Mouse (Mus musculus) brain, embryonic 14.5 days (tissue): ENCODE data around the gene Gm3448. TPM values are rescaled to one million over a fixed set of nuclear protein-coding genes. Genes with fewer than 3 reads are reported as not detected.
"Not testable (repeated sequence)": the region's sequence is repeated elsewhere in the genome, so short reads cannot be mapped to it uniquely, and the experiment has no call there.

ENCODE experiments used
- DNase-seq: peaks from one replicate; pipeline ENCODE4 v3.0.0-alpha.2; 2011; ENCODE audit warnings: low read depth
- CTCF ChIP-seq: fragments of 200-500 bp; IDR thresholded peaks from 2 replicates; pipeline ENCODE4 v1.5.1; 2012; ENCODE audit warnings: inconsistent platforms, mild to moderate bottlenecking, moderate library complexity, borderline replicate concordance; ENCODE audit not compliant: insufficient read depth, insufficient read length; ENCODE audit errors: extremely low read depth
- POLR2A ChIP-seq: fragments of 200-500 bp; IDR thresholded peaks from 2 replicates; pipeline ENCODE4 v1.6.1; 2012; ENCODE audit warnings: mild to moderate bottlenecking, inconsistent platforms, borderline replicate concordance; ENCODE audit not compliant: poor library complexity, insufficient read depth, insufficient read length, severe bottlenecking; ENCODE audit errors: extremely low read depth
- polyA plus RNA-seq: library from polyadenylated mRNA; depleted of rRNA; stranded (reverse); fragments of >200 nt; gene quantifications from 2 replicates; pipeline ENCODE4 v1.2.3, GENCODE M21; 2012

The Gm3448 gene
- polyA plus RNA-seq, 1 experiment = 3.4 TPM

DNA sequence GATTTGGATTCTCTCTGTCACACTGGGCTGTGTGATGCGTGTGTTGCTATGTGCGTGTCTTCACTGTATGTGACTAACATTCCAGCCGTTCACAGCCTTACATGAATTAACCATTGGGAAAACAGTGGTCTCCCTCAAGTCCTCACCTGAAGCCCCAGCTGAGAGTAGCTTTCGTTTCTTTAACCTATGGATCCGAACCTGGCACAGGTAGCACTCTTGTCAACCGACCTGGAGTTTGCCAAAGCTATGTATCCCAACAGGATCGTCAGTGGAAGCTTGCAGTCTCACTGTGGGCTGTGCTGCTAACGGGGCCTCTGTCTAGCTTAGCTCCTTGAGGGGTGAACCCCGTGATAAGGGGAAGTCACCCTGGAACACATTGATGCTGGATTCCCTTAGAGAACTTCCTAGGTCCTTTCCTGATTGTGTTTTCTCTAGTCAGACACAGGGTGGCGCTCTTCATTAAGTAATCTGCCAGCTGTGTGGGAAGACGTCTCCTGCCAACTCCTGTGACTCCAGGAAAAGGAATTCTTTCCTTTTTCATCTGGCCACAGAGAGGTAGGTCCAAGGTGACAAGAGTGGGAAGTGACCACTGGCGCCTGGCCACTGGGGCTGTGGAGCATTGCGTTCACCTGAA lies 24.2 kb upstream of the Gm3448 start:
- DNase-seq = peak; percentile 93
- no peak for TF ChIP-seq POLR2A
- peak; percentile 78; the same call in 1 of the 2 replicates for TF ChIP-seq CTCF

DNA sequence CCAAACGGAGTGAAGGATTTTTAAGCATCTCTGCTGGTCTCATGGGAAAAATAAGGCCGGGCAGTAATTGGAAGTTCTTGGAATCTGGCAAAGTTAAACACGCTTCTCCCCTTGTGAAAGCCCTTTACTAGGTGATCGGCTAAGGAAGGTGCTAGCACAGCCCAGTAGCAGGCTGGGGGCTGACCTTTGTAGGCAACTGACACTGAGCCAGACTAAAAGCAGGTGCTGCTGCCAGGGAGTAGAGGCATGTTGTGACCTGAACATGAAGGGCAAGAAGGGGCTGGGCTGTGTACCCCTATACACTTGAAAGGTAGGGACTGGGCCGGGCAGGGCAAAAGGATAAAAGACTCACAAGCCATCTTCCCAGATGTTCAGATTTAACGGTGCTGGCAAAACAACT lies 19.0 kb upstream of the Gm3448 start:
- DNase-seq = no peak
- no peak for TF ChIP-seq CTCF
- TF ChIP-seq POLR2A = no peak

DNA sequence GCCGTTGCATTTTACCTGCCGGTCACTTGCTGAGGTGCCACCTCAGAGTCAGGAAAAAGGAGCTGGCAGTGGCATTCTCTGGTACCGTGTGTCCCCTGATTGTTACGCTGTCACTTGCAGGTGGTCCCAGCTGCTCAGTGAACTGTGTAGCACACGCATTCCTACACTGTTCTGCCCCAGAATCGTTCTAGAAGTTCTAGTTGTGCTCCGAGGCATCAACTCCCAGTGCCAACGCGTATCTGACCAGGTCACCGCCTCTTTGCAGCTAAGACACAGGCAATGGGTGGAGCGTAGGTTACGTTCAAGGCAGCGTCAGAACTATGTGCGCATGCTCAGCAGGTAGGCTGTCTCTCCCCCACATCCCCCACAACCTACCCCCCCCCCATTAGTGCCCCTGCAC lies 18.3 kb upstream of the Gm3448 start:
- TF ChIP-seq POLR2A (no peak), CTCF (no peak)

DNA sequence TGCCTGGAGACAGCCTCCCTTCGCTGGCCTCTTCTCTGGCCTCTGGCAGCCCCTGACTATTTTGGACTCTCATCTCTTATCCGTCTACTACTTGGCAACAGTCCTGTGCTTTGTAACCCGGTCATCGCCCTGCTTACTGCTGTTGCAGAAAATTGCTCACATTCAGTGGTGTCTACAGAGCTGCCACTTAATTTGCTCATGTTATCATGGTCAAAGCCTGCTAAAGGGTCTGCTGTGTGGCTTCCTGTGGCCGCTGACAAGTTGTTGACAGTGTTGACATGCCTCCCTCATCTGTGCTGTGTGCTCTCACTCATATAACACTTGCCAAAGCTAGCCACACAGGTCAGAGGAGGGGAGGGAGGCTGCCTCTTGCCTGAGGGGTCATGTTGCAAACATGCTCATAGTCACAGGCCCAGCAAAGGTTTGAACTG lies 16.8 kb upstream of the Gm3448 start:
- TF ChIP-seq CTCF = no peak
- no peak for DNase-seq

More for the DNA sequence above, 18.3 kb upstream of the Gm3448 start:
- no peak for DNase-seq

DNA sequence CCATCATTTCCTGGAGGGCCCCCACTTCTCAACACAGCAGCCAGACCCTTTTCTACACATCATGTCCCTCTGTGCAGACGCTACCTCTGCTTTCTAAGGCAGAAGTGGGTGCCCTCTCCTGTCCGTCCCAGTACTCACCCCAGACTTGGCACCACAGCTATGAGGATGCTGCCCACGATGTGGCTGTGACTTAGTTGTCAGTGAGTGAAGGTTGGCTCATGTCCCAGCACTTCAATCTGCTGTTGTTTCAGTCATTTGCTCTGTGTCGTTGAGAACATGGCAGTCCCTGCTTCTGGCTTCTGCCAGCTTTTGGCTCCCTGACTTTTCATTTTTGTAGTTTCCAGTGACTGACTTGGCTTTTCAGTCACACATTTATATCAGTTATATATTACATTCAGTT lies 14.6 kb upstream of the Gm3448 start:
- peak; percentile 75 for DNase-seq

DNA sequence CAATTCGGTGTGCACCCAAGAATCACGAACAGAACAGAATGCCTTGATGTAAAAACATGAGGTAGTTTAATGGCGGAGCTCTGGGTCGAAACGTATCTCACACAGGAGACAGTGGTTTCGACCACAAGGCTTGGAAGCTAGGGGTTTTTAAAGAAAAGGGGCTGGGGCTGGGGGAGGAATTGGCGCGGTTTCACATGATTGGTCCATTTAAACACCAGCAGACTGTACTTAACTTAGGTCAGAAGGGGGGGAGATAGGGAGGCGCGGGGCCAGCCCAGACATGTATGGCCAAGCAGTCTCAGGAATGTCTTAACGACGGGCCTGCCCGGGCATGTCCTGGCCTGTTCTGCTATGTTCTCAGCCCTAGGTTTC lies 12.5 kb upstream of the Gm3448 start:
- not testable (repeated sequence) for DNase-seq

More for the DNA sequence above, 14.6 kb upstream of the Gm3448 start:
- TF ChIP-seq POLR2A = no peak
- no peak for TF ChIP-seq CTCF

DNA sequence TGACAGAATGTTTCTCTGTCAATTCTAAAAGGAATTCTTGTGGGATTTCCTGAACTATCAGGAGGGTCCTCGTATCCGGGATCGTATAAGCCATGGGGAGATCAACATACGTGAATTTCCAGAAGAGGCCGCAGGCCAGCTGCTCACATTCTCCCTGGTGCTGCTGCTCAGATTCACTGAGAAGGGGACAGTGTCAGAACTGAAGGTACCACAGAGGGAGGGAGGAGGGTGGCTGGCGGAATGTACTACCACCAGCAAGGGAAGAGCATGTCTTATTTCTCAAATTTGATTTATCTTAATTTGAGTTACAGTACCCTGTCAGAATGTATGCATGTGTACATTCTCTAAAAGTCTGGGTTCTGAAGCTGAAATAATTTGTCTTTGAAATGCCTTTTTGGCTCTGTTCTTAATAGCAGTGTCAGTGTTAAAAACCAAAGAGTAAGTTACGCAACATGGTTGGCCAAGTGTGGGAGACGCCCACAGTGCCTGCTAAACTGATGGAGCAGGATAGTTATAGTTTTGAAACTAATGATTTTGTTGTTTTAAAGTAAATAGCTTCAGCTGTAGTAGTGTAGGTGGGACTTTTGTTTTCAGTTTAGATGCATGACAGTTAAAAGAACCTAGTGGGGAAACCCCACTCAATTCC lies 12.0 kb upstream of the Gm3448 start:
- not testable (repeated sequence) for DNase-seq

DNA sequence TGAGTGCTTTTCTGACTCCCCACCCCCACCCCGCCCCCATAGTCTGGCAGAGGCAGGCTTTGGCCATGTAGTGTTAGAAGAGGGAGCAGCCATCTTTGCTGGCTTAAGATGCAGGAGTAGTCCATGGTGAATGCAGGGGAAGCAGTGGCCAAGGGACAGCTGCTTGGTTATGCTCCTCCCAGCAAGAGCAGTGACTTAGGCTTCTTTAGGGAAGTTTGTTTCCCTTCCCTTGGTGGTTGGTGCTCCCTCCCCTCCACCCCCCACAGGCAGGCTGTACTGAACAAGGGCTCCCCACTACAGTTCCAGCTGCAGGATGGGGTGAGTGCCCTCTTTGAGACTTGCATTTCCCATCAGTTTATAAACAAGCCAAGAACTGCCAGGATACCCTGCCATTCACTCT lies 11.4 kb upstream of the Gm3448 start:
- DNase-seq = not testable (repeated sequence)

DNA sequence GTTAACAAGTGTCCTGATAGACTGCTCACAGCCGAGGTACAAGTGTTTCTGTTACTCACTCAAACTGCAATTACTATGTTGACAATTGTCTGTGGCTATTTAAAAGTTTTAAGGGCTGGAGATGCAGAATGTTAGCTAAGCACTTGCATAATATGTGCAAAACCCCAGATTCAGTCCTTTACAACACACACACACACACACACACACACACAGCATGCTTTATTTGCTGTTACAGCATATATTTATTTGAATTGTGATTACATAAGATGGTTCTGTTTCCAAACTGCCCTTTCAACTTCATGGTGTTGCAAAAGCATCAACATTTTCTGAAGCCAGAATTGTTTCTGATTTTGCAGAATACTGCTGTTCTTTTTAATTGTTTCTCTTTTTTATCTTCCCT lies 9.0 kb upstream of the Gm3448 start:
- not testable (repeated sequence) for DNase-seq

DNA sequence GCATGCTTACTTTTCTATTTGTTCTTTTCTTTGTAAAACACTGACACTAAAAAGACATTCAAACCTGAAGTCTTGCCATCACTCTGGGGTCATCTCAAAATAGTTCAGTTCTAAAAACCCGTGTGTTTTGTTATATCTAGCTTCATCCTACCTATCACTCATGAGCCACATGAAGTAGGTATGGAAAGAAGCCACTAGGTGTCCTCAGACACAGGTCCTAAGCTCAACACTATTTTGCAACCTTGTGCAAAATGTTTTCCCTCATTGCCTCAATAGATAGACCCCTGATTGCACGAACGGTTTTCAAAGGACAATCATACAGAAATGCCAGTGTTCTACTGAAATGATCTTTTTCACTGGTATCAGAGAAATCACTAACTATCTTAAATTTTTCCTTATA lies 882 bp downstream of the Gm3448 start:
- not testable (repeated sequence) for DNase-seq

DNA sequence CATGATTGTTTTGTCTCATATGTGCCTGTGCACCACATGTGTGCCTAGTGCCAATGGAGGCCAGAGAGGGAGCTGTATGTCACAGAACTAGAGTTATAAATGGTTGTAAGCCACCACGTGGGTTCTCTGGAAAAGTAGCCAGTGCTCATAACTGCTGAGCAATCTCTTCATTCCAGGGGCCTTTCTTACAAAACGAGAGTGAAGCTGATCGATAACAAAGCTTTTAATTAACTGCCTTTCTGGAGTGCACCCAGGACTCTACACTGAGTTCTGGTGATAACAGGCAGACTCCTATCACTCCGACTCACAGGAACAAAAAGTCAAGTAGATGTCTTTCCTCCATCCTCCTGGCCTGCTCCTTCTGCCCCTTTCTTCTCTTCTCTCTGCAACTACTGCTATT lies 9.9 kb downstream of the Gm3448 start:
- not testable (repeated sequence) for DNase-seq

DNA sequence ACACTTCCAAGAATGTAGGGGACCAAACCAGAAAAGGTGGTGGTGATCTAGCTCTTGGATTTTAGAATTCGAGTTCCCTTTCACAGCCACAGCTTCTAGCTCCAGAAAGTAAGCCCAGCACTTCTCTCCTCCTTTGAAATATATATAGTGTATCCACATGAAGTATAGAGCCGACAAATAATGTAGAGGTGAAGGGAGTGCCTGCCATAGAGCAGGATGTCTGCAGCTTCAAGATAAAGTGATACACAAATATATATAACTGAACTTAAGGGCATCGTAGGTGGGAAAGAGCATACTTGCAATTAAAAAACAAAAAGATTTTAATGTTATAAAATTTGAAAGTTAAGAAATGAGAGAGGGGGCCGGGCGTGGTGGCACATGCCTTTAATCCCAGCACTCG lies 15.8 kb downstream of the Gm3448 start:
- not testable (repeated sequence) for DNase-seq

DNA sequence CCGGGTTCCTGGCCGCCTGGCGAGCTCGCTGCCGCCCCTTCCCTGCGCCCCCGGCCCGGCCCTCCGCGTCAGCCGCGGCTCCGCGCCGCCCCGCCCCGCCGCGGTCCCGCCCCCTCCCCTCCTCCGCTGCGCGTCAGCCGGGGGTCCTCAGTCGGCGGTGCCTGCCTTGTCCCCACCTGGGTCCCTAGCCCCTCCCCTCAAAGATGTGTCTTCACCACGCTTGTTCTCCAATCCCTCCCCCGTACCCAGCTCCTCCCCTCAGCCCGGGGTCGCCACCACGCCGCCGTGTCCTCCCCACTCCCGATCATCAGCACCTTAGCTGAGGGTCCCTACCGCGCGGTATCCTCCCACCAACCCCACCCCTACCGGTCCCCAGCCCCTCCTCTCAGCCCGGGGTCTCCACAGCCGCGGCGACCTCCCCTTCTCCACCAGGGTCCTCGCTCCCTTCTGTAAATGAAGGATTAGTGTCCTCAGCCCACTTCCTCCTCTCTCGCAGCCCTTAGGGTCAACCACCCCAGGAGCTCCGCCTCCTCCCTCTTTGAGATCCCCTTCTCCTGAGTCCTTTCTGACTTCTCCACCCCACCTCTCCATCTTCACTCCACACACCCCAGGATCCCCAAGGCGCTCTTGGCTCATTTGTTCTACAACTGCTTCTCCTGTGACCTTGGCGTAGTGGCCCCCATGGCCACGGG lies 16.7 kb downstream of the Gm3448 start:
- DNase-seq = not testable (repeated sequence)

DNA sequence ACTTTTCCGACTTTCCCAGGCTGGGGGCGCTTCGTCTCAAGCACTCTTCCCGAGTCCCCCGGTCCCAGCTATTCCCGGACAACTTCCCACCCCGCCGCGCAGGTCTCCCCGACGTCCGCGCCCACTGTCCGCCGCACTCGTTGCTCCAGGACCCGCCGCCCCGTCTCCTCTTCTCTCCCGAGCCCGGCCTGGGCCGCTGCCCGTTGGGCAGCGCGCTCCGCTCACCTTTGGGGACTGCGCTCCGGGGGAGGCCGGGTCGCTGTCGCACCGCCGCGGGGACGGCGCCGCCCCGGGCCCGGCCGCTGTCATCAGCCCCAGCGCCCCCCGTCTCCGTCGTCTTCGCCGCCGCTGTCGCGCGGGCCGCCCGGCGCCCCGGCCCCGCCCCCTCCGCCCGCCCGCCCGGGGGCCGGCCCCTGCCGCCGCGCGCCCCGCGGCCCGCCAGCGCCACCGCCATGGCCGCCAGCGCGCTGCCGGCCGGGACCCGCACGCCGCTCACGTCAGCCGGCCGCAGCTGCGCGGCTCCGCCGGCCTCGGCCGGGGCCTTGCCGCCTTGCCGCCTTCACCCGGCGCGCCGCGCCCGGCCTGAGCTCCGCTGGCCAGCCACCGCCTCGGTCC lies 17.4 kb downstream of the Gm3448 start:
- DNase-seq = not testable (repeated sequence)

DNA sequence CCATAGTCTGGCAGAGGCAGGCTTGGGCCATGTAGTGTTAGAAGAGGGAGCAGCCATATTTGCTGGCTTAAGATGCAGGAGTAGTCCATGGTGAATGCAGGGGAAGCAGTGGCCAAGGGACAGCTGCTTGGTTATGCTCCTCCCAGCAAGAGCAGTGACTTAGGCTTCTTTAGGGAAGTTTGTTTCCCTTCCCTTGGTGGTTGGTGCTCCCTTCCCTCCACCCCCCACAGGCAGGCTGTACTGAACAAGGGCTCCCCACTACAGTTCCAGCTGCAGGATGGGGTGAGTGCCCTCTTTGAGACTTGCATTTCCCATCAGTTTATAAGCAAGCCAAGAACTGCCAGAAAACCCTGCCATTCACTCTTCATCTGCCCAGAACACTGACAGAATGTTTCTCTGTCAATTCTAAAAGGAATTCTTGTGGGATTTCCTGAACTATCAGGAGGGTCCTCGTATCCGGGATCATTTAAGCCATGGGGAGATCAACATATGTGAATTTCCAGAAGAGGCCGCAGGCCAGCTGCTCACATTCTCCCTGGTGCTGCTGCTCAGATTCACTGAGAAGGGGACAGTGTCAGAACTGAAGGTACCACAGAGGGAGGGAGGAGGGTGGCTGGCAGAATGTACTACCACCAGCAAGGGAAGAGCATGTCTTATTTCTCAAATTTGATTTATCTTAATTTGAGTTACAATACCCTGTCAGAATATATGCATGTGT lies 19.7 kb downstream of the Gm3448 start:
- not testable (repeated sequence) for DNase-seq

DNA sequence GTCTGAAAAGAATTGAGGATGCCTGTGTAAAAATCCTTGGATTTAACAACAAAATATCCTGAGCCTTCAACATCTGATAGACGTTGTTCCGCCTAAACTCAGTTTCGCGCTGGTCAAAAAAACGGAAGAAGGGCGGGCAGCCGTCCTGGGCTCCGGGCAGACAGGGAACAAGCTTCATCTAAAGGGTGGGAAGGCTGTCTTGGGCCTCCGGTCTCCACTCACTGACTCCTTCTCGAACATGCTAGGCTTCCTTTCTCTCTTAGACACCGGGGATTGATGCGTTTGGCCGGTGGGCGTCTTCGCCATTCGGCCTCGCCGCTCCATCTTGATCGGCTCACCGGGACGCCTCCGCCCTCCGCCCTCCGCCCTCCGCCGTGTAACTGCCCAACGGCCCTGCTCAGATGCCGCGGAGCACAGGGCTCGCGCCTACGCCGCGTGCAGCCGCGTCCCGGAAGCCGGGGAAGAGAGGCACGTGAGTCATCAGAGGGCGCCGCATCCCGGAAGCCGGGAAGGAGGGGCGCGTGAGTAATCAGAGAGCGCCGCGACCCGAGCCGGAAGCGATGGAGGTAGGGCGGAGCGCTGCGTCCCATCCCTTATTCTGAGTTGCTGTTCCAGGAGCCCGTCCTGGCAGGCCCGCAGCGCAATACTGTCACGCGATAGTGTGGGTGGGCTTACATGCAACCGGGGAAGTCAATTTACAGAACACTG lies 31.5 kb downstream of the Gm3448 start, which contains the start of gene Gm3435:
Gene Gm3435 (plus strand): TSS at position 471 of the 708 bp plus-strand sequence.
- not testable (repeated sequence) for DNase-seq

DNA sequence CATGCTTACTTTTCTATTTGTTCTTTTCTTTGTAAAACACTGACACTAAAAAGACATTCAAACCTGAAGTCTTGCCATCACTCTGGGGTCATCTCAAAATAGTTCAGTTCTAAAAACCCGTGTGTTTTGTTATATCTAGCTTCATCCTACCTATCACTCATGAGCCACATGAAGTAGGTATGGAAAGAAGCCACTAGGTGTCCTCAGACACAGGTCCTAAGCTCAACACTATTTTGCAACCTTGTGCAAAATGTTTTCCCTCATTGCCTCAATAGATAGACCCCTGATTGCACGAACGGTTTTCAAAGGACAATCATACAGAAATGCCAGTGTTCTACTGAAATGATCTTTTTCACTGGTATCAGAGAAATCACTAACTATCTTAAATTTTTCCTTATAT lies 32.2 kb downstream of the Gm3448 start:
- not testable (repeated sequence) for DNase-seq

DNA sequence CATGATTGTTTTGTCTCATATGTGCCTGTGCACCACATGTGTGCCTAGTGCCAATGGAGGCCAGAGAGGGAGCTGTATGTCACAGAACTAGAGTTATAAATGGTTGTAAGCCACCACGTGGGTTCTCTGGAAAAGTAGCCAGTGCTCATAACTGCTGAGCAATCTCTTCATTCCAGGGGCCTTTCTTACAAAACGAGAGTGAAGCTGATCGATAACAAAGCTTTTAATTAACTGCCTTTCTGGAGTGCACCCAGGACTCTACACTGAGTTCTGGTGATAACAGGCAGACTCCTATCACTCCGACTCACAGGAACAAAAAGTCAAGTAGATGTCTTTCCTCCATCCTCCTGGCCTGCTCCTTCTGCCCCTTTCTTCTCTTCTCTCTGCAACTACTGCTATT lies 41.3 kb downstream of the Gm3448 start:
- DNase-seq = not testable (repeated sequence)

DNA sequence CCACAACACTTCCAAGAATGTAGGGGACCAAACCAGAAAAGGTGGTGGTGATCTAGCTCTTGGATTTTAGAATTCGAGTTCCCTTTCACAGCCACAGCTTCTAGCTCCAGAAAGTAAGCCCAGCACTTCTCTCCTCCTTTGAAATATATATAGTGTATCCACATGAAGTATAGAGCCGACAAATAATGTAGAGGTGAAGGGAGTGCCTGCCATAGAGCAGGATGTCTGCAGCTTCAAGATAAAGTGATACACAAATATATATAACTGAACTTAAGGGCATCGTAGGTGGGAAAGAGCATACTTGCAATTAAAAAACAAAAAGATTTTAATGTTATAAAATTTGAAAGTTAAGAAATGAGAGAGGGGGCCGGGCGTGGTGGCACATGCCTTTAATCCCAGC lies 47.2 kb downstream of the Gm3448 start:
- not testable (repeated sequence) for DNase-seq
